Mouse (Mus musculus): ENCODE data around the gene Gpc3. TPM values are rescaled to one million over a fixed set of nuclear protein-coding genes. Genes with fewer than 3 reads are reported as not detected.

The Gpc3 gene
- 1 to 10 TPM; 1.8 to 6.9 (median 4.1) TPM for total RNA-seq (2022)

- DNase-seq (ENCODE audit: low spot score in 2 of 2) = peak in 1 of 2 experiments; percentile 25
Measured at GRCm38 (mm10) chrX:52613328-52614030, at the start of gene Gpc3. Gene Gpc3, minus strand, starts transcription at chrX:52613950.

DNA sequence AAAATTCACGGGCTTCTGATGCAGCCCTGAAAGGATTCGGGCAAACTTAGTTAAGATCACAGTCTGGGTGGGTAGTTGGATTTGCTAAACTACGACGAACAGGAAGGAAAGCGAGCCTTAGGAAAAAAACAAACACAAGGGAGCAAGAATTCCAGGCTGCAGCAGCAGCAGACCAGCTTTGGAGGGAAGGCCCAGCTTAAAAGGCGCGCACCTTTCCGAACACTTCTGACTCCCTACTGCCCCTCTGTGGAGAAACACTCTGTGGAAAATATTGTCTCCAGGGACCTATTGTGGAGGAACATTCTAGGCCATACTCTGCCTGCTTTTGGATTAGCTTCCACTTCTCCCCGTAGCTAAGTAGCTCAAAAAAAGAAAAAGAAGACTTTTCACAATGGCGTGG, 38.2 kb upstream of the Gpc3 start:
- peak; percentile 10 to 11 for DNase-seq (ENCODE audit: low spot score in 2 of 2)

DNA sequence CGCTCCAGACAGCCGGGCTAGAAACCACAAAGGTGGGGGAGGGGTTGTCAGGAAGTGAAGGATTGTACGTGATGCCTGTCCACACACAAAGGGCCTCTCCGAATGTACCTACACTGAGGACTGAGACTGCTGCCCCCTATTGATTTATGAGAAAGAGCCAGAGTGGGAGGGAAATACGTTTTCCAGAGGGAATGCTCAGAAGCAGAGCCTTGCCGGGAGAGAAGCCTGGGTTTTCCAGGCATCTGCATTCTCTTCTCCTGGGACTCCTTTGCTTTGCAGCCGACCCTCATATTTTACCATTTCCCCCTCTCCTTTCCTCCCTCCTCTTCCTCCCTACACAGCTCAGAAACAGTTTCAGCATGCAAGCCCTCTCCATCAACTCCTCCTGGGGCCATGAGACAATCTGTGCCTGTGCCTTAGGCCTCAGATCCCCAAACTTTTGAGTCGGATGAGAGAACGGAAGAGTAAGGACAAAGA, 37.8 kb upstream of the Gpc3 start:
- DNase-seq (ENCODE audit: low spot score in 2 of 2) = no peak

DNA sequence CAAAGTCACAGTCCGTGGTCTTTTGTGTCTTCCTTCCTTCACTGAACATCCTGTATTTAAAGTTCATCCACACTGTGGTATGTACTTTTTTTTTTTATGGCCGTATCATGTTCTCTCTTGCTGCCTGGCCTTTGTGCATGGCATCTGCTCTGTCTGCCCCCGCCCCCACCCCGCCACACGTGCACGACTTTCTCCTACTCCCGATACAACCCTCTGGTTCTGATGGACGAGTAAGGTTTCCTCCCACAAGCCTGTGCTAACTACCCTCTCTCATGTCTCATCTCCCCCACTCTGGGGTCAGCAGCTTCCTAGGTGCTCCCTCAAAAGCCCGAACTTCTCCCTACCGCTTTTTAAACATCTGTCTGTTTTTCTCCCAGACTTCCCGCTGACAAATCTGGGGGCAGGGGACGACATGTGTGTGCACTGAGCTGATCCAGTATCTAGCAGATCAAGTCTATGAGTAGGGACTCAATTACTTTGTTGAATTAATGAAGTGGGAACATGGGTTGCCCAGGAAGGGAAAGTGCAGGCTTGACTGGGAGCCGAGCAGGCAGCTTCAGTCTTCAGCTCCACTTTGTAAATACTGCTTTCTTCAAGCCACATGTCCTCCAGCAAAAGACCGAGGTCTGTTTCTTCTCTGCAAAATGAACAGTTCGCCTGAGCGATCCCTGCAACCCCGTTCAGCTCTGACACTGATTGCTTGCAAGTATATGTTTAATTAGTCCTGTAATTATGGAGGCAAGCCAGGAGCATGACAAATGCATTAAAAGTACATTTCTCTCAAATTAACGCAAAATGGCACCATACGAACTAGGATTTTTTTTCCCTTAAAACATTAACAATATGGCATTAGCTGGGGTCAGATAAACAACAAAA, 35.4 kb upstream of the Gpc3 start:
- no peak for DNase-seq (ENCODE audit: low spot score in 2 of 2)

- no peak for DNase-seq (ENCODE audit: low spot score in 2 of 2)
Measured at GRCm38 (mm10) chrX:52644393-52644792, 30.6 kb upstream of the Gpc3 start.

DNA sequence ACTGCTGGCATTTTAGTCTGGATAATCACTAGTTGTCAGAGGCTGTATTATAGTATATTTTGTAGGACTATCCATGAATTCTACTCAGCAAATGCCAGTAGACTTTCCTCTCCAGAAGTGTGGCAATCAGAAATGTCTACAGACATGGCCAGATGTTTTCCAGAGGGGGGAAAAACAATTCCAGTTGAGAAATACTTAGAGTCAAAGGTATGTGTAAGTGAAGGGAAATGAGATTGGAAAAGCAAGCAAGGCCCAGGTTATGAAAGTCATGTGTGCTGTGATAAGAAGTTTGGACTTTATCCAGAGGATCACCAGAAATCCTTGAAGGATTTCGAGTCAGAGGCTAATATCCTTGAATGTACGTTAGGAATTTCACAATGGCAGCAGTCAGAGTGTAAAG, 29.6 kb upstream of the Gpc3 start:
- no peak for DNase-seq (ENCODE audit: low spot score in 2 of 2)

DNA sequence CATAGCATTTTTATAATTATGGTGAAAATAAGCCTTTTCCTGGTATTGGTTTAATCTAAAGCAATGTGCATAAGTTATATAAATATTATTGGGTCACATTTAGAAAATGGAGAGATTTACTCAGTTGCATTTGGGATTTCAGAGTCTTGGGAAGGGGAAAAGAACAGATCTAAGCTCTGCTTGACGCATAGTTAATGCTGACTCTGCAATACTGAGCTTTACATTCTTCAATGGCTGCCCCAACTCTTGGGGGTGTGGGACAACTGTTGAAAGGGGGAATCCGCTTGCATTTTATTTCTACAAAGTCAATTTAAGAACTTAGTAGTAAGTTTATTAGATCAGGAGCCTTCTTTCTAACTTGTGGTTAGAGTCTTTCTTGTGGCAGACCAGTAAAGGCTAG, 28.4 kb upstream of the Gpc3 start:
- no peak for DNase-seq (ENCODE audit: low spot score in 2 of 2)

DNA sequence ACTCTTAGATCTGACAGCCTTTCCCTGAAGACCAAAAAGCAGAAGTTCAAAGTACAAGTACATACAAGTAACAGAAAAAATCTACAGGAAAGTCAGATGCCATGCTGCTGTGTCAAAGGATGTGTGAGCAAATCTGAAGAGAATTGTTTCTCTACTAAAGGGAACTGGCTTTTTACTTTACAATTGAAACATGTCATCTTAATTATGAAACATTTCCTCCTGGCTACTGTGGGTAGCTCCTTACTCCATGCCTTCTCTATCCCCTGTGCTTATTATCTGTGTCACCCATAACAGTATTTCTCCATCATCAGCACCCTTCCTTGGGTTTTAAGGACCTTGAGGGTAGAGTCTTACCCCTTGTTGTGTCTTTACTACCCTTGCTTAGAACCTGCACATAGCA, 23.7 kb upstream of the Gpc3 start:
- DNase-seq (ENCODE audit: low spot score in 2 of 2) = no peak

DNA sequence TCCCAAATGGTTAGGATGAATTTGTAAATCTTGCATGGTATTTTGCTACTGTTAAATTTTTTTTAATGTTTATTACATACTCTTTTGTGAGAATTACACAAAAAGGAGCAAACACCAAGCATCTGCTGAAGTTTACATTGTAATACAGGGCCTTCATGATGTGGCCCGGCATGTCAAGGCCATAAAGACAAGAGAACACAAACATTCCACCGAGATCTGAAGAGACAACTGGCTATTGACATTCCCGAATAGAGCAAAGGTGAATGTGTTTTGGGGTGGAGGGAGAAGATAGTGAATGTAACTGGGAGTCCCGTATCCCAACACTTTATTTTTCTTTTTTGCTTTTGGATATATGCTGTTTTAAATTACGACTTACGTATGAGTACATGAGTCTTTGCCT, 20.2 kb upstream of the Gpc3 start:
- DNase-seq (ENCODE audit: low spot score in 2 of 2) = no peak

GRCm38 (mm10) chrX:52632688-52633324, 19.1 kb upstream of the Gpc3 start:
- DNase-seq (ENCODE audit: low spot score in 2 of 2) = no peak

DNA sequence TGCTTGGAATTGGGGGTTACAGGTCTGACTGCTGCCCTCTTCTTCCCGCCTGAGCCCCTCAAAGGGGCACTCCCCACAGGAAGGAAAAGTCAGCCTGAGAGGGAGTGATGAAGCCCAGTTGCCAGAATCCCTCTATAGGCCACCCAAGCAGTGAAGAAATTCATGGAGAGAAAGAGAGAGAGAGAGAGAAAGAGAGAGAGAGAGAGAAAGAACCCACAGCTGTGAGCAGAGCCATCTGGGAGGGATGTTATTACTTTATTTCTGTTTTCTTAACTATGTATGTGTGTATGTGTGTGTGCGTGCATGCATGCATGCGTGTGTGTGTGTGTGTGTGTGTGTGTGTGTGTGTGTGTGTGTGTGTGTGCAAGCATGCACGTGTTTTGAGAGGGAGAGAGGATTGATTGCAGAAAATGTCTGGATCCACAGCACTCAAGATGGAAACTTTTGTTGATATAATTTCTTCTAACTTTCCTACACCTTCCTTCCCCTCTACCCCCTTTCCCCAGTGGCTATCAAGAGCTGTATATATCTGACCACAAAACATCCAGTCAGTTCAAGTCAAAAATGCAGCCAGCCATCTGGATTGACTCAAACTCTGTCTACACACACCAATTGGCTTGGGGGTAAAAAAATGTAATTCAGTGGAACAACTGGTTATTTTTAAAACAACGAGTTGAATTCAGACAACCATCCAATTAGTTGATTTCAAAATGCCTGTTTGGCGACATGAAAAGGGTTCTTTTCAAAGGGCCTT, 13.4 kb upstream of the Gpc3 start:
- no peak for DNase-seq (ENCODE audit: low spot score in 2 of 2)

- no peak for DNase-seq (ENCODE audit: low spot score in 2 of 2)
Measured at GRCm38 (mm10) chrX:52617813-52618212, 4.1 kb upstream of the Gpc3 start.

- DNase-seq (ENCODE audit: low spot score in 2 of 2) = no peak
Measured at GRCm38 (mm10) chrX:52616152-52616551, 2.4 kb upstream of the Gpc3 start.

- DNase-seq (ENCODE audit: low spot score in 2 of 2) = no peak
Measured at GRCm38 (mm10) chrX:52614031-52614381, 256 bp upstream of the Gpc3 start.

- DNase-seq (ENCODE audit: low spot score in 2 of 2) = no peak
Measured at GRCm38 (mm10) chrX:52612806-52613205, 944 bp downstream of the Gpc3 start.

DNA sequence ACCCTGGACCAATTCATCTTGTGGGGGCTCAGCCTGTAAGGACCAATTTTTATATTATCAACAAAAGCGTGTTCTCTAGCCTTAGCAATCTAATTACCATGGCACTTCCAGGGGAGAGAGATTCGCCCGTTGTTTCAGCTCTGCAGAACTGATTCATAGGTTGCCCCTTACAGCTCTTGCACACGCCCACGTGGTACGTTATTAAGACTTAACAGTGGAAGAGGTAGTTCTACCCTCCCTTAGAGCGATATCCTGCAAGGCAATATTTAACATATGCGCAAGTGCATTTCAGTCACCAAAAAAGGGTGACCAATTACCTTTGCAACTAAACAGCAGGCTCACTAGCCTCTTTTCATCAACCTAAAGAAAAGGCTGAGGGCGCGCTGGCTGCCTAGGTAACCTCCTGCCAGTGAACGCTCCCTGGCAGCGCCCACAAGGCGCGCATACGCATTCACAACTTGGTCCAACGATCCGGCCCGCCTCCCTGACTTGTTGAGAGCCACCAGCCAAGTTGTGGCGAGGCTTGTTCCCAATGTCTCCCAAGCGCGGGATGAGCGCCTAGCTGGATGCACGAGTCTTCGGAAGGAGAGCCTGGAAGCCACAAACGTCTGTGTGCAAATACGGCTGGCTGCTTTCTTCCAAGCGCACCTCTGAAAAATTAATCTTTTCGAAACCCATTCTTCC, 1.6 kb downstream of the Gpc3 start:
- no peak for DNase-seq (ENCODE audit: low spot score in 2 of 2)

GRCm38 (mm10) chrX:52611541-52611940, 2.2 kb downstream of the Gpc3 start:
- DNase-seq (ENCODE audit: low spot score in 2 of 2) = no peak

GRCm38 (mm10) chrX:52603143-52603542, 10.6 kb downstream of the Gpc3 start:
- DNase-seq (ENCODE audit: low spot score in 2 of 2) = no peak

- DNase-seq (ENCODE audit: low spot score in 2 of 2) = no peak
Measured at GRCm38 (mm10) chrX:52599246-52599645, 14.5 kb downstream of the Gpc3 start.

DNA sequence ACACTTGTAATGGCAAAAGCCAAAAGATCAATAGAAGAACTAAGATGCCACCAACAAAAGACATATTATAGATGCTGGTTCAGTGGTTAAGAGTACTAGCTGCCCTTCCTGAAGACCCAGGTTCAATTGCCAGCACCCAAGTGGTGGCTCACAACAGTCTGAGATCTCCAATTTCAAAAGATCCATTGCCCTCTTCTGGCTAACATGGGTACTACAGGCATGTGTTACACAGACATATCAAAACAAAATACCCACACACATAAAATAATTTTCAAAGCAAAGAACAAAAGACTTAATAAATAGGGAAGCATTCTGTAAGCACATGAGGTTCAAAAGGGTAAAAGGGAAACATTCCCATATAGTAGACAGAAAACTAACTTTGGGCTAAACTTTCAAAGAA, 26.1 kb downstream of the Gpc3 start:
- DNase-seq (ENCODE audit: low spot score in 2 of 2) = no peak

DNA sequence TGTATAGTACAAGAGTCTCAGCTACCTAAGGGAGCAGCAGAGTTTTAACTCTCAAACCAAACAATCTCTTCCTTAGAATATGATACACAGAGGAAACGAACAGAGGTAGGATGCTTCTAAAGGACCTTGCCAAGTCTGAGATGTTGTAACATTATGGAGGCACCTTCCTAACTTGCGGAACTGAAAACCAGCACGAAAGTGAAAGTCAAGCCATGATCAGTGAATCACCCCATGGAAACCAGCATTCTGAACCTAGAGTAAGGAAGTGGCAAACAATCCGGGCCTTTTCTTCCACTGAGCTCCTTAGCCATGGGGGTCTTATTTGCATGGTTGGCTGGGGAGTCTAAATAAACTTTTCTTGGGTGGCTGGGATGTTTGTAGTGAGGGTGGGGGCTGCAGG, 53.8 kb downstream of the Gpc3 start:
- DNase-seq (ENCODE audit: low spot score in 2 of 2) = no peak
